Mouse (Mus musculus) mammary gland, adult 2 months (tissue): ENCODE measurements around the gene Fcmr. TPM values are rescaled to one million over a fixed set of nuclear protein-coding genes. Genes with fewer than 3 reads are reported as not detected.

ENCODE experiments used
- polyA plus RNA-seq: library from polyadenylated mRNA; depleted of rRNA; stranded (reverse); fragments of >200 nt; gene quantifications from 2 replicates; pipeline ENCODE4 v1.2.3, GENCODE M21; 2012; ENCODE audit warnings: low replicate concordance; rRNA removed

Gene Fcmr
- polyA plus RNA-seq = 115 and 291 TPM in 2 replicates

DNA sequence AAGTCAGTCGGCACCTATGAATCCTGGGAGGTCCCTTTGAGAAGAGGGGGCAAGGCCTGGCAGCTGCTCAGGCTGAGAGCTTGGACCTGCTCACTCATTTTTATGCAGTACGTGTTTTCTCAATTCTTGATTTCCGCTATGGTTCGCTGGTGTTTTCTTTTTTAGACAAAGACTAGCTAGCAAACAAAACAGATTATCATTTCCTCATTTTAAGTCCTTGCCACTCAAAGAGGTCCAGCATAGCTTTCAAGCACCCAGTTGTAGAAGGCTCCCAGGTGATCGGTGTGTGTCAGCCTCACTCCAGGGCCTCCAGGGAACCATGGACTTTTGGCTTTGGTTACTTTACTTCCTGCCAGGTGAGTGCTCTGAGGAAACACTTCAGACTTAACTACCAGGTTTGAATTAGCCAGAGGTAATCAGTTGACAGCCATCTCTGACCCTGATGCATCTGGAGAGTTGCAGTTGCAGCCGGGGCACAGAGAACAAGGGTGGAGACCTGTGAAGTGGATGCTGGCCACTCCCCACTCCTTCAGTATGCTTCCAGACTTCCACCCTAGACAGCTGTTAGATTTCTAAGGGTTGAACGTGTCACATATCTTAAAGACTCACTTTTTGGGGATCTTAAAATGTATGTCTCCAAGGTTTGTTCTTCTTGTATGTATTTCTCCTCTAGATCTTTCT is at the start of gene Fcmr:
Gene Fcmr, plus strand, starts transcription at position 129 of the 681 bp plus-strand sequence.

GRCm38 (mm10) chr1:130826448-130826847 is 39.0 kb upstream of the Fcmr start, which contains the start of gene Pigr:
Gene Pigr (plus strand): TSS chr1:130826684.

DNA sequence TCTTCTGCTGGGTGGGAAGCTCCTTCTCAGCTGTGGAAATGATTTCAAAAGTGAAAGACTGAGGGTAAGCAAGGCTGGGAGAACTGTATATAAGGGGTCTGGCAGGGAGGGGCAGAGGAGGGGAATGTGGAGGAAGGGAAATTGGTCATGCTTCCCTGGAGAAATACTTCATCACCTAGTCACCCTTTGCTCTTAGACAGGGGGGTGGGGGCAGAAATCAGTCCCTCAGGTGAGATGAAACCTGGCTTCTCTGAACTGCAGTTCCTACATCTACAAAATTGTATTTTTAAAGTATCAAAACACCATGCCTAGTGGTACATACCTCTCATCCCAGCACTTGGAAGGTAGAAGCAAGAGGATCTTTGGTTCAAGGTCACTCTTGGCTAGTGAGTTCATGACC is 21.9 kb downstream of the Fcmr start, which contains the start of gene Il24:
Gene Il24, minus strand, starts transcription at position 101 of the 400 bp plus-strand sequence.

GRCm38 (mm10) chr1:130911401-130912010 is 46.0 kb downstream of the Fcmr start, which contains the start of gene Il20:
Gene Il20 (minus strand): TSS chr1:130911451.

Other genes with a start within 250 kb of the Fcmr start
- not detected in 2 replicates for gene Zp3r, start 236.0 kb upstream of the Fcmr start, polyA plus RNA-seq
- gene C4bp, start 204.0 kb upstream of the Fcmr start, polyA plus RNA-seq = 0.63 TPM in 1 of 2 replicates, not detected in the other
- 0.26 TPM in 1 of 2 replicates, not detected in the other for gene Gm29427, start 149.9 kb upstream of the Fcmr start, polyA plus RNA-seq
- 2.0 and 2.2 TPM in 2 replicates for gene Yod1, start 148.3 kb upstream of the Fcmr start, polyA plus RNA-seq
- 5.2 and 10.7 TPM in 2 replicates for gene Pfkfb2, start 136.4 kb upstream of the Fcmr start, polyA plus RNA-seq
- 2.1 and 2.6 TPM in 2 replicates for gene AA986860, start 133.7 kb upstream of the Fcmr start, polyA plus RNA-seq
- gene Fcamr, start 64.8 kb upstream of the Fcmr start, polyA plus RNA-seq = 0.47 and 0.62 TPM in 2 replicates
- gene Pigr, start 39.0 kb upstream of the Fcmr start, polyA plus RNA-seq = 0.47 and 0.91 TPM in 2 replicates
- not detected in 2 replicates for gene Il24, start 21.8 kb downstream of the Fcmr start, polyA plus RNA-seq
- gene Il20, start 45.8 kb downstream of the Fcmr start, polyA plus RNA-seq = not detected in 2 replicates
- not detected in 2 replicates for gene Il19, start 74.4 kb downstream of the Fcmr start, polyA plus RNA-seq
- 0.29 and 0.68 TPM in 2 replicates for gene Il10, start 154.2 kb downstream of the Fcmr start, polyA plus RNA-seq
- 95.0 and 132 TPM in 2 replicates for gene Mapkapk2, start 232.2 kb downstream of the Fcmr start, polyA plus RNA-seq